Mouse (Mus musculus): Measurements from ENCODE around the gene Fkbp9.

Gene Fkbp9

GRCm38 (mm10) chr6:56831697-56832406 is at the start of gene Fkbp9:
Fkbp9 (plus strand) TSS chr6:56832059.
- DNase-seq = peak; percentile 10 to 18

GRCm38 (mm10) chr6:56783561-56784272 is 48.1 kb upstream of the Fkbp9 start:
- no peak for DNase-seq

GRCm38 (mm10) chr6:56785068-56785467 is 46.8 kb upstream of the Fkbp9 start:
- no peak for DNase-seq

GRCm38 (mm10) chr6:56787668-56788067 is 44.2 kb upstream of the Fkbp9 start:
- no peak for DNase-seq

GRCm38 (mm10) chr6:56789336-56789735 is 42.5 kb upstream of the Fkbp9 start:
- DNase-seq = no peak

GRCm38 (mm10) chr6:56794834-56795233 is 37.0 kb upstream of the Fkbp9 start:
- DNase-seq = no peak

- no peak for DNase-seq
These were observed 35.6 kb upstream of the Fkbp9 start for GRCm38 (mm10) chr6:56796232-56796631.

- DNase-seq = peak in 1 of 2 experiments; percentile 18
These were observed 35.2 kb upstream of the Fkbp9 start for GRCm38 (mm10) chr6:56796668-56797141.

- peak; percentile 94 to 95 for DNase-seq
These were observed 34.3 kb upstream of the Fkbp9 start, which contains the start of gene Kbtbd2 for GRCm38 (mm10) chr6:56797311-56798151. Kbtbd2 (minus strand) TSS chr6:56797813.

- DNase-seq = no peak
These were observed 33.8 kb upstream of the Fkbp9 start for GRCm38 (mm10) chr6:56798152-56798465.

- no peak for DNase-seq
These were observed 26.8 kb upstream of the Fkbp9 start for GRCm38 (mm10) chr6:56805026-56805425.

GRCm38 (mm10) chr6:56806195-56806594 is 25.7 kb upstream of the Fkbp9 start:
- DNase-seq = no peak

- DNase-seq = peak; percentile 10 to 53
These were observed 23.2 kb upstream of the Fkbp9 start for GRCm38 (mm10) chr6:56808656-56809055.

GRCm38 (mm10) chr6:56813332-56813731 is 18.5 kb upstream of the Fkbp9 start:
- DNase-seq = no peak

- no peak for DNase-seq
These were observed 13.3 kb upstream of the Fkbp9 start for GRCm38 (mm10) chr6:56818436-56819123.

GRCm38 (mm10) chr6:56819124-56819487 is 12.8 kb upstream of the Fkbp9 start:
- DNase-seq = no peak

GRCm38 (mm10) chr6:56825657-56826056 is 6.2 kb upstream of the Fkbp9 start:
- DNase-seq = no peak

GRCm38 (mm10) chr6:56832407-56832796 is 543 bp downstream of the Fkbp9 start:
- no peak for DNase-seq

GRCm38 (mm10) chr6:56832830-56833229 is 971 bp downstream of the Fkbp9 start:
- DNase-seq = no peak

GRCm38 (mm10) chr6:56834769-56835168 is 2.9 kb downstream of the Fkbp9 start:
- no peak for DNase-seq

GRCm38 (mm10) chr6:56835532-56835931 is 3.7 kb downstream of the Fkbp9 start:
- DNase-seq = no peak

- no peak for DNase-seq
These were observed 5.3 kb downstream of the Fkbp9 start for GRCm38 (mm10) chr6:56837166-56837565.

GRCm38 (mm10) chr6:56837621-56838020 is 5.8 kb downstream of the Fkbp9 start:
- DNase-seq = no peak

Measured in cerebellum, postnatal 36 days (tissue).